Mouse (Mus musculus) kidney, postnatal 10 days (tissue): ENCODE data around the gene Akap7.

Experiments used
- DNase-seq: peaks from one replicate; pipeline ENCODE4 v3.0.0; 2021; ENCODE audit warnings: mixed read lengths

Gene Akap7

GRCm38 (mm10) chr10:25307770-25308169 is at the start of gene Akap7:
Gene Akap7 (minus strand): TSS chr10:25307870.
- no peak for DNase-seq

GRCm38 (mm10) chr10:25354390-25354789 is 46.7 kb upstream of the Akap7 start:
- no peak for DNase-seq

- no peak for DNase-seq
Measured at GRCm38 (mm10) chr10:25353941-25354340, 46.3 kb upstream of the Akap7 start.

GRCm38 (mm10) chr10:25342801-25343200 is 35.1 kb upstream of the Akap7 start:
- no peak for DNase-seq

GRCm38 (mm10) chr10:25340675-25341074 is 33.0 kb upstream of the Akap7 start:
- no peak for DNase-seq

- DNase-seq: no peak
Measured at GRCm38 (mm10) chr10:25333390-25334079, 25.9 kb upstream of the Akap7 start.

- no peak for DNase-seq
Measured at GRCm38 (mm10) chr10:25331321-25332049, 23.8 kb upstream of the Akap7 start.

GRCm38 (mm10) chr10:25330094-25330493 is 22.4 kb upstream of the Akap7 start:
- no peak for DNase-seq

GRCm38 (mm10) chr10:25327511-25327910 is 19.8 kb upstream of the Akap7 start:
- DNase-seq: no peak

- peak; percentile 30 for DNase-seq
Measured at GRCm38 (mm10) chr10:25325690-25326089, 18.0 kb upstream of the Akap7 start.

- no peak for DNase-seq
Measured at GRCm38 (mm10) chr10:25321198-25321597, 13.5 kb upstream of the Akap7 start.

- DNase-seq: no peak
Measured at GRCm38 (mm10) chr10:25319531-25319930, 11.9 kb upstream of the Akap7 start.

GRCm38 (mm10) chr10:25318405-25318804 is 10.7 kb upstream of the Akap7 start:
- DNase-seq: no peak

GRCm38 (mm10) chr10:25317665-25318064 is 10.0 kb upstream of the Akap7 start:
- DNase-seq: no peak

GRCm38 (mm10) chr10:25313856-25314584 is 6.3 kb upstream of the Akap7 start:
- no peak for DNase-seq

- peak; percentile 35 for DNase-seq
Measured at GRCm38 (mm10) chr10:25311554-25312212, 4.0 kb upstream of the Akap7 start.

- no peak for DNase-seq
Measured at GRCm38 (mm10) chr10:25310736-25311135, 3.1 kb upstream of the Akap7 start.

GRCm38 (mm10) chr10:25309996-25310395 is 2.3 kb upstream of the Akap7 start:
- no peak for DNase-seq

GRCm38 (mm10) chr10:25305146-25305545 is 2.5 kb downstream of the Akap7 start:
- no peak for DNase-seq

GRCm38 (mm10) chr10:25304608-25305007 is 3.1 kb downstream of the Akap7 start:
- no peak for DNase-seq

GRCm38 (mm10) chr10:25299031-25299529 is 8.6 kb downstream of the Akap7 start:
- no peak for DNase-seq

GRCm38 (mm10) chr10:25298264-25298671 is 9.4 kb downstream of the Akap7 start:
- DNase-seq: peak; percentile 34
